Mouse (Mus musculus) ovary, adult 18-20 months (tissue): Measurements from ENCODE around the gene Pdia3.
A peak's percentile ranks its signal among the peaks of the same experiment; 100 is the strongest.
"Not testable (repeated sequence)": the region's sequence is repeated elsewhere in the genome, so short reads cannot be mapped to it uniquely, and the experiment has no call there.

ENCODE experiments used
- DNase-seq: peaks from one replicate; pipeline ENCODE4 v3.0.0; 2022; ENCODE audit warnings: low spot score, mixed read lengths

Gene Pdia3

DNA sequence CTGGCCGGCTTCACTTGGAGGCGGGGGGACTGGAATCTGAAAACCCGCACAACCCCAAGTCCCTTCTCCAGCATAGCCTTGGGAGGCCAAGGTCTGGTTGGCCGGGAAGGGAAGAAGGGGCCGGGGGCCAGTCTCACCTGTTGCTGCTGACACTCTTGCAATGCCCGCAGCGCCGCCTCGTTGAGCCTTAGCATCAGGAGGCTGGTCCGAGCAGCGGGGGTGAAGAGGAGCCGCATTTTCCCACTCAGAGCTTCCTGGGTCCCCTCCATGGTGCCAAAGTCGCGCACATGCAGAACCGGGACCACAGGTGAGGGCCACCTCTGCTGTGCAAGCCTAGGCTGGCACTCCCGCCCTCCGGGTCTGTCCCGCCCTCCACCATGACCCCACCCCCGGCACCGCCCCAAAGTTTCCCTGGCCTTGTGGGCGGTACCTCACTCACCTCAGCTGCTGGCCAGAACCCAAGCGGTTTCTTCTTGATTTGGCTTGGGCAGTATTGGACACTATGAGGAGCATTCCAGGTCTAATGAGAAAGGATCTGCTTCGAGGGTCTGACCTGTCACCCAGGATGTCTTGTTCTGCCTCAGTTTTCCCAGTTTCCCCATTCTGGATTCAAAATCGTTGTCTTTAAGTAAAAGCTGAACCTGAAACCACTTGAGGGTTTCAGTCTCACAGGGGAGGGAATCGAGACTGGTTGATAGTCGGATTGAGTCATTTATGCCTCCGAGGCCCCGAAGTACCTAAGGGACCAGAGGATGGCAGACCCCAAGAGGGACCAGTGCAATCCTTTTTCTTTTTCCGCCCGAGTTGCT is 28.9 kb downstream of the Pdia3 start:
- peak; percentile 22 for DNase-seq

DNA sequence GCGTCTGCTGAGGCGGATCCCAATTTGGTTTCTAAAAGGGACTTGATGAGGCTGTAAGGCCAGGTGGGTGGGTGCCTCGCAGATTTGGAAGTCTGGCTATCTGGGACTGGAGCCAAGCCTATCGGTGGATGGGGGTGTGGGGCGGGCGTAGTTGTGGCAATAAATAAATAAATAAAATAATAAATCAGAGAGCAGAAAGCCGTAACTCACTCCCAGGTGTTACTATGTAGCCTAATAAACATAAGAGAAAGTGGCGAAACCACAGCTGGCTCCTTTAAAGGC is 29.4 kb downstream of the Pdia3 start:
- no peak for DNase-seq

DNA sequence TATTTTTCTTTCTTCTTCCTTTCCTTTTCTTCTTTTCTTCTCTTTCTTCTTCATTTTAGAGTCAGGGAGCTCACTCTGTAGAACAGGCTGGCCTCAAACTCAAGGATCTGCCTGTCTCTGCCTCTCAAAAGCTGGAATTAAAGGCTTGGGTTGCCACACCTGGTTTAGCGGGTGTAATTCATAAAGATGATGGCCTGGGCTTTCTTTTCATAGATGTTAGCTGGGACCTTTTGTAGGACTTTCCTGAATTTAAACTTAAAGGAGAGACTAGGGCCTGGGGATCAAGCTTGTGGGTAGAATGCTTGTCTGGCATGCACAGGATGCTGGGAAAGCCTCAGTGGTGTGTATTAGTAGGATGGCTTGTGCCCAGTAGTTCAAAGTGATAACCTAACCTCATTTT is 30.6 kb downstream of the Pdia3 start, which contains the start of gene Ell3:
Ell3 (minus strand) TSS at position 101 of the 400 bp plus-strand sequence.
- no peak for DNase-seq

DNA sequence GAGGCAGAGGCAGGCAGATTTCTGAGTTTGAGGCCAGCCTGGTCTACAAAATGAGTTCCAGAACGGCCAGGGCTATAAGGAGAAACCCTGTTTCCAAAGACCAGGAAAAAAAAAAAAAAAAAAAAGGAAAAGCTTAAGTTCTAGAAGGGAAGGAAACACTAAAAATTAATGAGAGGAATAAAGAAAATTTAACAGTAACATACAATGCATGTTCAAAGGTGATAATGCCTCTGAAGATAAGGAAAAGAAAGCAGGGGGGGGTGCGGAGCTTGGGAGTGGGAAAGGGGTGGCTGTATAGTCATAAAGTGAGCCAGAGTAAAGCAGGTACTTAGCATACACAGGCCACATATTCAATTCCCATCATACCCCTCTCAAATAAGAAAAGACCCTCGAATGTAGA is 31.5 kb downstream of the Pdia3 start:
- DNase-seq = no peak

DNA sequence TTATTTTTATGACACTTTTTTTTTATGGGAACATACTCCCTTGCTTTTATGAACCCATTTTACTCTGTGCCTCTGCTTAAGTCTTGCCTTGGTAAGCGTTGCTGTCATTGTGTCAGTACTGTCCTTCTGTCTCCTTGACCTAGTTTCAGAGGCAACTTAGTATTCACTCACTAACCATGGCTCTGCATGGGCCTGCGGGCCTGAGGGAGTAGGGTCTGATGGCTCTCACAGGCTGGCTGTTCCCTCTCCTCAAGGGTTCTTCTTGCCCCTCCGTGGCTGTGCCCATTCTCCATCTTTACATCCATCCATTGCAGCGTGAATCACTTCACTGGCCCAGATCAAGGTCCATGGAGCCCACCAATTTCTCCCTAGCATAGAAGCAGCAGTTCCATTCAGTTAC is 32.9 kb downstream of the Pdia3 start:
- DNase-seq = no peak

DNA sequence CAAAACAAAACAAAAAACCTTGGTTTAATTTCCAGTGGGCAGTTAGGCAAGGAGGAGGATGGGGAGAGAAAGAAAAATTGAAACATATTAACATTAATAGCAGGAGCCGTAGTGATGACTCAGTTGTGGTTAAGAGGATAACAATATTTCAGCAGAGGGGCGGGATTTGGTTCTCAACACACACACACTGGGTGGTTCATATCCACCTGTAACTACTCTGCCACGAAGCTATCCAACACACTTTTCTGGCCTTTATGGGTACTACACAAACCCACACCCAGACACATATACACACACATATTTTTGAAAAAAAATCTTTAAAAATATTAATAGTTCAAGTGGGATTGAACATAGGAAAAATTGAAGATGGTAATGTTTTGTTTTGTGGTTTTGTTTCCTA is 33.4 kb downstream of the Pdia3 start:
- DNase-seq = no peak

DNA sequence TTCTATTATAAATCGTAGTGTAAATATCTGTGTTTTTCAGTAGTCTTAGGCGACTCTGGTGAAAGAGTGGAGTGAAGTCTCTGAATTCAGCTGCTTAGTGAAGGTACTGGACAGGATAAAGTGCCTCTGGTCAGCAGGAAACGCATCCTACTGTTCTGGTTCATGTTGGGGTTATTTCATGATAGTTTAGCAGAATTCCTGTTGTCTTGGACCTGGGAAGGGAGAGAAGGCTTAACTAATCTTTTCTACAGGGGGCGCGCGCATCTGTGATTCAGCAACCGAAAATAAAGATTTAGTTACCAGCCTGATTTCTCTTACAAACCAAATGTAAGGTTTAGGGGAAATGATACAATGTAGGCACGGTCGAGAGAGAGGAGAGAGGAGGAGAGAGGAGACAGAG is 34.6 kb downstream of the Pdia3 start:
- no peak for DNase-seq

DNA sequence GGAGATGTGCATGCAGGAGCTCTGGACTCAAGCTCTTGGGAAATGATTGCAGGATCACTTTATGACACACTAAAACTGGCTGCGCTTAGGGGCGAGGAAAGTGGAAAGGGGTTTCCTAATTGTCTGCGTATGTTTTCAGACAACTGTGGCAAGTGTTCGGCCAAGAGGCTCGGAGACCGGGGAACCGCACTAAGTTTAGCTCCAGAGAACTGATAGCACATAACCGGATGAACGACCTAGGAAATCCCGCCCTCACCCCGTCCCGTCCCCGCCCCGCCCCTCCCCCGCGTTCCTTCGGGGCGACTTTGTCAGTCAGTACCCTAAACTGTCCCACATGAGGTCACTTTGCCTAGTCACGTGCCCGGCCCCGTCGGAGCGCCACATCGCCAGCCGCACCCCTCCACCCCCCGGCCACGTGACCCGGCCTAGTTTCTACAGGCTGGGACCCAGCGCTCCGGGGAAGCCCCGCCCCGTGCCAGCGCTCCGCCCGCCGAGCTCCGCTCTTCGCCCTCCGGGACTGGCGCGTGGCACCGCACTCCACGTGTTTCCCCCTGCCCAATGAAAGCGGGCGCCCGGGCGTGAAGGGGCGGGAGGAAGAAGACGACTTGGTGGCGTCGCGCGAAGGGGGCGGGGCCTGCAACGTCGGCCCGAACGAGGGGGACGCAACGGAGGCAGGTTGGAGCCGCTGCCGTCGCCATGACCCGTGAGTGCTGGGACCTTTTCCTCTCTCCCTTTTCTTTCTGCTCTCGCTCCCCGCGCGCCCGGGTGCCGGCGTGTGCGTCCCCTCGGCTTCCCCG is 35.4 kb downstream of the Pdia3 start, which contains the start of gene Serf2:
Serf2 (plus strand) TSS at position 457 of the 797 bp plus-strand sequence.
- DNase-seq = peak; percentile 100

DNA sequence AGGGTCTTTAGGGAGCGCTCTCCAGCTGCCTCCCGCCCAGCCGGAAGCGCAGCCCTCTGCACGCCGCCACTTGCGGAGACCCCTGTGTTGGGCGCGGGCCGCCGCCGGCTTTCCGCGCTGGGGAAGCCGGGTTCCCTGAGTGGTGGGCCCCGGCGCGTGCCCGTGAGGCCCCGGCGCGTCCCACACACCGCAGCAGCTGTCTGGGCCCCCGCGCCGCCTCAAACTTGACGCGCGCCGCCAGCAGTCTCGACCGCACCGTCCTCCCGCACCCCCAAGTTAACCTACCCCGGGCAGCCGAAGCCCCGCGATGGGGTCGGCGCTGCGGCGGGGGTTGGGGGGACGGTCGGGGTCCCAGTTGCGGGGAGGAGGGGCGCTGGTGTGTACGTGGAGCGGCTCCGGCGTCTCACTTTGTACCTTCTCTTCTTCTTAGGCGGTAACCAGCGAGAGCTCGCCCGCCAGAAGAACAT is 36.0 kb downstream of the Pdia3 start:
- DNase-seq = no peak

DNA sequence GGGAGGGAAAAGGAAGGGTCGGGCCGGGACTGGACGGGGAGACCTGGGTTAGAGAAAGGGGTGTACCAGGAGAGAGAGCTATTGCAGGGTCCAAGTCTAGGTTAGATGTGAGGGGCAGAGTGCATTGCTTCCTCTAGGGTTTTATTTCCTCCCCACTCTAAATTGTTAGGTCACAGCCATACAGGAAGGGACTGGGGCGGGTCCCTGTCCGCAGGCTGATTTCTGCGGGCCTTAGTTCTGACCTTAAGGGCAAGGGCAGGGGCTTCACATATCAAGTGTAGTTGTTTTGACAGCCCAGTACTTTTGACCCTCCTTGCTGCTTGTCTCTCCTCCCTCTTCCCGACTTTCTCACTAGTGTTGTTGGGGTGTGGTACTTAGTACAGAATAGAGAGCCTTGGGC is 36.5 kb downstream of the Pdia3 start:
- DNase-seq = no peak

DNA sequence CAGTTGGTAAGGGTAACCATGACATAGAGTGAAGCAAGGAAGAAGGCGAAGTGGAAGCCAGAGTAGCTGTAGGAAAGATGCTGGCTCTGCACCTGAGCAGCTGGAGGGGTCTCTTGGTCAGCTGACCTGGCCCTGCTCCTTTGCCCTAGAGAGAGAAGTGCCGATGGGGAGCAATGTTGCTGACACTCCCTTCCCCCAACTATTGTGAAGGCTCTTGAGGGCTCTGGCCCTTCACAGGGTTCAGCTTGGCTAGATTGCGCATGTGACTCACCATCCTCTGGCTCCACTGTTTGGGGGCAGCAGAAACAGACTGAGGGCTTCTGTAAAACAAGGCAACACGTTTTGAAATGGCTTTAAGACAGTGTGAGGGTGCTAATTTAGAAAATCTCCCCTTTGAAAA is 38.8 kb downstream of the Pdia3 start:
- DNase-seq = no peak

DNA sequence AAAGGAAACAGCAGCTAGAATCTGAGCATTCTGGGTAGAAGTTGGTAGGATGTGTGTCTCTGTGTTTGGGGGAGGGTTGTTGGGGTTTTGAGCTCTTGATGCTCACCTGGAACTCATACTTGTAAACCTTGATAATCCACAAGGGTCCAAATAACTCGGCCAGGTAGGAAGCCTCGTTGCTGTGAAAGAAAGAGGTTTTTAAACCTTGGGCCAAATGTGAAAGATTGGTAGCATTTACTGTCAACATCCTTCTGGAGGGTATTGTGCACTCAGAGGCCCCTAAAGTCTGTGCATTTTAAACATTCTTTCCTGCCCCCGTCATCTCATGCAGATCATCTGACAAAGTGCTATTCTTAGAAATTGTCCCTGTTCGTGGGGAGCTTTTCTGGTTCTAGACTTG is 39.4 kb downstream of the Pdia3 start, which contains the start of gene Hypk:
Hypk (plus strand) TSS at position 301 of the 400 bp plus-strand sequence.
- no peak for DNase-seq

DNA sequence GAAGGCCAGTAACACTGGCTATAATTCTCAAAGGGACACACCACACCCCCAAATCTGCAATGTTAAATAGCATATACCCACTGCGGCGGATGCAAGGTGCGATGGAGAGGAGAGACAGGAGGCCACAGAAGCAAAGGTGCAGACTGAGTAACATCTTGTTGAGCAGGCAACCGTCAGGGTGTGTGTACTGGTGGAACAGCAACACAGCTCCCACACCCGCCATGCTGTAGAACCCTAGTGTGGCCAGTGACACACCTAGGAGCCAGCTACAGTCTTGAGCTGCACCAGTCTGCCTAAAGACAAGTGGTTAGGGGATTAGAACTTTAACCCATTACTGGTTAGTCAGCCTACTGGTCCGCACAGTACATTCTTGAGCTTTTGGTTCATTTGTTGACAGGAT is 40.3 kb downstream of the Pdia3 start:
- DNase-seq = no peak

DNA sequence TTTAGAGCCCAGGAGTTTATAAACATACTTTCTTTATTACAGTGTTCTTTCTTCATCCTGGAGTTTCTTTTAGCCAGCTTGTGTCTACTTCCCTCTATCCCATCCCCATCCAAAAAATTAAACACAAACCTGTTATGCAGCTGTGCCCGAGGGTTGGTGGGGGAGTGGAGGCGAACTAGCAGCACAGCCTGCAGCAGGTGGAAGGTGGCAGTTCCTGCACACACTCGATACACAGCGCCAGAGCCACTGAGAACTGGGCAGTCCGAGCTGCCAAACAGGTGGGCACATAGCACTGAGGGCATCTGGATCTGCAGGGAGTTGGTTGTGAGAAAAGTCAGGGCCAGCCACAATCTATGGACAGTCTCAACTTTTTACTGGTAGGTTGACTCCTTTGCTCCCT is 42.0 kb downstream of the Pdia3 start:
- no peak for DNase-seq

DNA sequence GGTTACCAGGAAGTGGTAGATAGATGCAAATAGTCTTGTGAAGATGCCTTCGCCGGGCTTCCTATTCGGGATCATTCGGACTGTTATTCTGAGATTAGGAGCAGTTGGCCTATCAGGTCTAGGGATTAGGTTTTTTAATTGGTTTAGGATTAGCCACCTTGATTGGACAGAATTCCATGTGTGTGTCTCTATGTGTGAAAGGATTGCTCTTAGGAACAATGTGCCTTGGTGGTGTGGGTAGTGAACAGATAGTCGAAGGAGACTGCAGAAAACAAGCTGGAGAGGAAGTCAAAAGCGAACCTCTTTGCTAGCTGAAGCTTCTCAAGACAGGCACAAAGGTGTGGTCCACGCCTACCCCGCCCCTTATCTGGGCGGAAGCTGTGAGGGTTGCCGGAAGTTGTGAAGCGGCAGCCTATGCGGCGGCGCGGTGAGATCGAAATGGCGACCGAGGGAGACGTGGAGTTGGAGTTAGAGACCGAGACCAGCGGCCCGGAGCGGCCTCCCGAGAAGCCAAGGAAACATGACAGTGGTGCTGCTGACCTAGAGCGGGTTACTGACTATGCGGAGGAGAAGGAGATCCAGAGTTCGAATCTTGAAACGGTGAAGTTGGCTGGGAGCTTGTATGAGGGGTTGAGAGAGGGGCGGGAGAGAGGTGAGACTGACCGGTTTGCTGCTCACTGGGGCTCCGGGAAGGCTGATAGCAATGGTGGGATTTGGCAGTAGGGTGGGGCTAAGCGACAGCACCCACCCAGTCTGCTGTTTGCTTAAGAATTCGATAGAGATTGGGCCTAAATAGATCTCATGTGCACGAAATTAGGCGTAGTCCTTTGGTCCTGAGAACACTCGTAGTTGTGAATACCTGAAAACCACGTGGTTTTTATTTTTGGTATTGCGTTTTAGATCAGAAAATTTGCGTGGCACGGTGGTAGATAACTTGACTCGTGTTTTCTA is 43.4 kb downstream of the Pdia3 start, which contains the start of gene Serinc4:
Serinc4 (minus strand) TSS at position 90 of the 951 bp plus-strand sequence.
- peak; percentile 73 for DNase-seq

DNA sequence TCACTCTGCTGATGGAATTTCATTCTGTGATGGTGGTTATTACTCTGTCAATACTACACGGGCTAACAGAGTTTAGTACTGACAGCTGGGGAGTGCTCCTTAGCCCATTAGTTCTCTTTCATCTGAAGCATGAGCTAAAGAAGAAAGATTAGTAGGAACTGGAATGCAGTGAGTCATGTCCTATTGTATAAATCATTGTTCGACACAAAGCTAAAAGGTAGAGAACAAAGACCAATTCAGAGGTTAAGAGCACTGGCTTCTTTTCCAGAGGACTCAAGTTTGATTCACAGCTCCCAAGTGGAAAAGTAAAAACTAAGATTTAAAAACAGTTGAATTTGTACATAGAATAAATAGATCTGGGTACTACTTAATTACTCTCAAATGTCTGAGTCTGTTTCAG is 46.5 kb downstream of the Pdia3 start:
- DNase-seq = no peak

DNA sequence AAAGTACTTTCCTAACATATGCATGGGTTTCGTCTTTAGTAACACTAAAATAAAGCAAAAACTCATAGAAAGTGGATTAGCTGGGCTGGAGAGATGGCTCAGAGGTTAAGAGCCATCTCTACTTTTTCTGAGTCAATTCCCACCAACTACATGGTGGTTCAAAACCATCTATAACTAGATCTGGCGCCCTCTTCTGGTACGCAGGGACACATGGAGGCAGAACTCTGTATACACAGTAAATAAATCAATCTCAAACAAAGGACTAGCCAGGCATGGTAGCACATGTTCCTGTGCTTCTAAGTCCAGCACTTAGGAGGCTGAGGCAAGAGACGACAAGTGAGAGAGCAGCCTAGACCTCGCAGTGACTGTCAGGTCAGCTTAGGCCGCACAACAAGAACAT is 55.4 kb downstream of the Pdia3 start:
- DNase-seq = not testable (repeated sequence)

DNA sequence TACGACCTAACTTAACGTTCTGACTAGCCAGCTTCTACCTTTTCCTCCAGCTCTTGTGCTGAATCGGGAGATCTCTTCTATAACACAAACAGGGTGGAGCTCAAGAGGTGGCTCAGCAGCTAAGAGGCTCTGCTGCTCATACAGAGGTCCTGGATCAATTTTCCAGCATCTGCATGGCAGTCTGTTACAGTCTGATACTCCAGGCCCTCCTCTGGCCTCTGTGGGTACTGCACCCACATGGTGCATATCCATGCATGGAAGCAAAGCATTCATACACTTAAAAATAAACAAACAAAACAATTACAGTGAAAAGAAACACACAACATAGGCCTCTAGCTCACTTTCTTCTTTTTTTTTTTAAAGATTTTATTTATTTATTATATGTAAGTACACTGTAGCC is 59.2 kb downstream of the Pdia3 start:
- DNase-seq = not testable (repeated sequence)

DNA sequence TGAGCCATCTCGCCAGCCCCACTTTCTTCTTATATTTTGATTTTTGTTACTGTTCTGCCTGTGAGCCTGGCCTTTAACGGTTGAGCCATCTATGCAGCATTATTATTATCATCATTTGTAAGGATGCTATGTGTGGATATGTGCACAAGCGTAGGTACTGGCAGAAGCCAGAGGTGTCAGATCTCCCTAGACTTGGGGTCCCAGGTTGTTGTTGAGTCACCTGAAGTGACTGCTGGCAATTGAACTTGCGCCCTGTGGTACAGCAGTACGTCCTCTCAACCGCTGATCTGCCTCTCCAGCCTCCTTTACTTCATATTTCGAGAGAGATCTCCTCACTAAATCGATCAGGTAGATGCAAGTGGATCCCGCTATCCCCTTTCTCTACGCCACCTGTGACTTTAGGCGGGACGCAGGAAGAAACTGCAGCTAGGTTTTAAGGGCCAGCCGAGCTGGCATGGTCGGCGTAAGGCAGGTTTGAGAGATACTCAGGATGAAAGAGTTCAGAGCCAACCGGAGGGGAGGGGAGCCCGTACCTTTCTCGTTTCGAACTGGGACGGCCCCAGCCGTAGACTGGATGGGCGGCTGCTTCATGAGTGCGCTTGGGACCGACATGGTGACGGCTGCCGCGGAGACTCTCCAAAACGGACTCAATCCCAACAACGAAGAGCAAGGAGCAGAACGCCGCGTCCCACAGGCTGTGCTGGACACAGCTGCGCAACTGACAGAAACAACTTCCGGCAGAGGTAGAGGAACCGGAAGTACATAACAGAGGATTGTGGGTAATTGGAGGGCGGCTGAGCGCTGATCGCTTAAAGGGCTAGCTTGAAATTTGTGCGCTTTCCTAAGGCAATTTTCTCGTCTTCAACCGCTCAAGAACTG is 60.0 kb downstream of the Pdia3 start, which contains the start of gene Mfap1b:
Mfap1b (minus strand) TSS at position 767 of the 879 bp plus-strand sequence.
- DNase-seq = peak; percentile 75

DNA sequence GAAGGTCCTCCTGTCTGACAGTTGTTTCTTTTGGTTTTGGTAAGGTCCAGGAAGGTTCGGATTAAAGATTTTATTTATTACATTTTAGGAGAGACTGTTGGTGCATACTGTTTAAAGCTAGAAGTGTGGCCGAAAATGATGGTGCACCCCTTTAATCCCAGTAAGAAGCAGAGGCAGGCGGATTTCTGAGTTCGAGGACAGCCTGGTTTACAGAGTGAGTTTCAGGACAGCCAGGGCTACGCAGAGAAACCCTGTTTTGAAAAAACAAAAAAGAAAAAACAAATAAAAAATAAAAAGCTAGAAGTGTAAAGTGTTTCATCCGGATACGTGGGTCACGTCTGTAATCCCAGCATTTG is 60.6 kb downstream of the Pdia3 start:
- DNase-seq = no peak

DNA sequence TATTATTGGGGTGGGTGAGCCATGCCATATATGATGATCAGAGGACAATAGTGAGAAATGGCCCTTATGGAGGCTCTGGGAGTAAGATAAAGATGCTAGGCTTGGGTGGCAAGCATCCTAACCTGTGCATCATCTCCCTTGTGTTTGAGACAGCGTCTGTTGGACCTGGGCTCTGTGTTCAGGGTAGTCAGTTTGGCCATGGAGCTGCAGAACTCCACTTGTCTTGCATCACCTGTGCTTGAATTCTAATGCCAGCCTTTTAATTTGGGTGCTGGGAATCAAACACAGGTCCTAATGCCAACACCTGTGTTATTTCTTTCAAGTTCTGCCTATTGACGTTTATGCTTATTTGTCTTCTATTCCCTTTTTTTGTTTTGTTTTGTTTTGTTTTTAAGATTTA is 61.7 kb downstream of the Pdia3 start:
- DNase-seq = not testable (repeated sequence)
